Mouse (Mus musculus) intestine, embryonic 15.5 days (tissue): ENCODE results near the gene Spryd3. TPM values are rescaled to one million over a fixed set of nuclear protein-coding genes. Genes with fewer than 3 reads are reported as not detected.
"Not testable (repeated sequence)": the region's sequence is repeated elsewhere in the genome, so short reads cannot be mapped to it uniquely, and the experiment has no call there.

Source experiments
- ATAC-seq: fragments of 200-750 bp; cut with Nextera tagmentation; 2 replicates; pipeline ENCODE4 v1.8.0; 2017; ENCODE audit warnings: moderate TSS enrichment, moderate library complexity
- H3K27ac ChIP-seq: fragments of 300-500 bp; sonication (generic); 2 replicates; pipeline ENCODE4 v1.5.1; 2015; ENCODE audit warnings: mild to moderate bottlenecking, inconsistent platforms
- H3K27me3 ChIP-seq: fragments of 300-500 bp; sonication (generic); replicated peaks from 2 replicates; pipeline ENCODE4 v1.6.1; 2015; ENCODE audit warnings: inconsistent platforms
- H3K36me3 ChIP-seq: fragments of 300-500 bp; sonication (generic); 2 replicates; pipeline ENCODE4 v1.6.1; 2015; ENCODE audit warnings: inconsistent platforms
- H3K4me1 ChIP-seq: fragments of 300-500 bp; sonication (generic); replicated peaks from 2 replicates; pipeline ENCODE4 v1.6.1; 2015; ENCODE audit warnings: inconsistent platforms
- H3K4me2 ChIP-seq: fragments of 300-500 bp; sonication (generic); replicated peaks from 2 replicates; pipeline ENCODE4 v1.6.1; 2015; ENCODE audit warnings: mild to moderate bottlenecking, inconsistent platforms
- H3K4me3 ChIP-seq: fragments of 300-500 bp; sonication (generic); replicated peaks from 2 replicates; pipeline ENCODE4 v1.5.1; 2015; ENCODE audit warnings: inconsistent platforms
- H3K9ac ChIP-seq: fragments of 300-500 bp; sonication (generic); 2 replicates; pipeline ENCODE4 v1.6.1; 2015; ENCODE audit warnings: inconsistent platforms
- H3K9me3 ChIP-seq: fragments of 300-500 bp; sonication (generic); 2 replicates; pipeline ENCODE4 v1.6.1; 2016; ENCODE audit warnings: inconsistent platforms
- WGBS: fragments of 180-500 bp; shearing (Covaris S2); methylation state at CpG from one replicate; pipeline ENCODE4 v1.1.7; 2015; 5-methylcytosine and 5-hydroxymethylcytosine counted together
- polyA plus RNA-seq: library from polyadenylated mRNA; unstranded; fragments of >200 nt; fragmentation: Nextera tagmentation; extraction: Ambion mirVana; gene quantifications from 2 replicates; pipeline ENCODE4 v1.2.1, GENCODE M21; 2015

Gene Spryd3
- polyA plus RNA-seq, 1 experiment from 2014 or later: 20.7 TPM

DNA sequence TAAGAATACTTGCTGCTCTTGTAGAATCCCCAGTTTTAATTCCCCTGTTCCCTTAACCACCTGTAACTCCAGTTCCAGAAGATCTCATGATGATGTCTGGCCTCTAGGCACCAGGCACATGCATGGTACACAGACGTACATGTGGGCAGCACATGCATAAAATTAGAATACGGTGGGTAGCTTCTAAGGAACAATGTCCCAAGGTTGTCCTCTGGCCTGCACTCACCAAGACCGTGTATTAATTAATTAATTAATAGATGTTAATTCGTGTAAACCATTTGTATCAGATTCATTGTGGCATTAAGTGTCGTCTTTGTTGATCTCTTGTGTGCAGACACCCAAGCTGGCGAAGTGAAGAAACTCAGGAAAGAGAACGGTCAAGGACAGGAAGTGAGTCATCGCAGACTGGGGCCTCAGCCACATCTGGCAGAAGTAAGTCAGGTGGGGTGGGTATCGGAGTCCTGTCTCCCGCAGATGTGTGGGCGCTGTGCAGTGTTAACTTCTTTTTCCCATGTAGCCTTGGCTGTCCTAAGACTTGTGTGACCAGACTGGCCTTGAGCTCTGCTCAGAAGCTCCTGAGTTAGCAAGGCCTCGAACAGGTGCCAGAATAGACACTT is 44.9 kb downstream of the Spryd3 start:
- H3K9ac ChIP-seq: no peak overlapping the region

GRCm38 (mm10) chr15:102089914-102090585 is 46.0 kb downstream of the Spryd3 start:
- no peaks in the 10 kb centered on the region for H3K9me3 ChIP-seq
- no peak for ATAC-seq
- 80% methylated on average over 12 of the region's 12 CpGs for WGBS
- no peaks in the 10 kb centered on the region for H3K4me1 ChIP-seq
- no peak overlapping the region for H3K27ac ChIP-seq
- no peak overlapping the region for H3K4me2 ChIP-seq
- H3K27me3 ChIP-seq: no peaks in the 10 kb centered on the region
- H3K4me3 ChIP-seq: no peak overlapping the region
- H3K36me3 ChIP-seq: peaks cover 81% of the 10 kb centered on the region
- no peak overlapping the region for H3K9ac ChIP-seq

More for the DNA sequence above, 44.9 kb downstream of the Spryd3 start:
- H3K4me1 ChIP-seq: no peaks in the 10 kb centered on the region
- no peaks in the 10 kb centered on the region for H3K9me3 ChIP-seq
- 72% methylated on average over 12 of the region's 12 CpGs for WGBS
- no peaks in the 10 kb centered on the region for H3K27me3 ChIP-seq
- H3K36me3 ChIP-seq: peaks cover 87% of the 10 kb centered on the region
- no peak overlapping the region for H3K4me3 ChIP-seq
- H3K27ac ChIP-seq: no peak overlapping the region
- no peak overlapping the region for H3K4me2 ChIP-seq
- no peak for ATAC-seq

DNA sequence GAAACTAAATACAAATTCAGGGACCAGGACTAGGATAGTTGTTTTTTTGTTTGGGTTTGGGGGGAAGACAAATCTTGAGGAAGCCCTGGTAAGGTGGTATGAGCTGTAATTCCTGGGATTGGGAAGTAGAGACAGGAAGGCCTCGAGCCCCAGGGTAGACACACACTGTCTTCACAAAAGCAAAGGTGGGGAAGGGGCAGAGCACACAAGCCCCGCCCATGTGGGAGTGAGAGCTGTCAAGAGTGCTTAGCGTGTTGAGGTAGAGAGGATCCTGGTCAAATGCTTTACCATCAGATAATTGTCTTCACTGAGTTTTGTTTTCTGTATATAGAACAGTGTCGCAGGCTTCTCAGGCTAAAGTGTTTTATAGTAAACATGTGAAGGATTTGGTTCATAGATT is 53.0 kb downstream of the Spryd3 start:
- Histone ChIP-seq H3K27me3 (no peaks in the 10 kb centered on the region), H3K9ac (no peak overlapping the region), H3K36me3 (peaks cover 31% of the 10 kb centered on the region), H3K4me2 (no peak overlapping the region), H3K27ac (no peak overlapping the region), H3K4me1 (no peaks in the 10 kb centered on the region), H3K4me3 (no peak overlapping the region), H3K9me3 (no peaks in the 10 kb centered on the region)
- ATAC-seq: no peak
- 71% methylated on average over 4 of the region's 4 CpGs for WGBS

- H3K4me1 ChIP-seq: no peaks in the 10 kb centered on the region
- no peak overlapping the region for H3K4me2 ChIP-seq
- peaks cover 25% of the 10 kb centered on the region for H3K36me3 ChIP-seq
- H3K9me3 ChIP-seq: no peaks in the 10 kb centered on the region
- H3K27ac ChIP-seq: no peak overlapping the region
- ATAC-seq: no peak
- H3K4me3 ChIP-seq: no peak overlapping the region
- H3K9ac ChIP-seq: no peak overlapping the region
- no peaks in the 10 kb centered on the region for H3K27me3 ChIP-seq
- WGBS: 76% methylated on average over 4 of the region's 4 CpGs
Observed at GRCm38 (mm10) chr15:102082148-102082547, 53.9 kb downstream of the Spryd3 start.

DNA sequence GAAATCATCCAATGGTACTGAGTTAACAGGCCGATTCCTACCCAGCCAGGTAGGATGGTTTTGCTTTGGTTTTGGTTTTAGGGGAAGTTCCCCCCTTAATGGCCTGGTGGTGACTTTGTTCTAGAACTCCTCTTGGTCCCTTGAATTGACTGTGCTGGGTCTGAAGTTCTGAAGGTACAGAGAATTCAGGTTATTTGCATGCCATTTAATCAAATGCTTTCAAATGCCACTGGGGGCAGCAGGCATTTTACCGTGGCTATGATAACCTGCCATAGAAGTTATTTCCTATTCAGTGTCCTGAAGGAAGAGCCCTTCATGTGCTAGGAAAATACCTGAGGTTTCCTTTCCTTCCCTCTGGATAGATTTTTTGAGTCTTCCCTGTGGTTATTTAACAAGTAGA is 55.6 kb downstream of the Spryd3 start:
- no peaks in the 10 kb centered on the region for H3K4me1 ChIP-seq
- H3K9ac ChIP-seq: 0 out of 2 replicates have a peak overlapping the region, but pooled peaks have one; percentile 2
- no peak overlapping the region for H3K4me2 ChIP-seq
- no peak for ATAC-seq
- no peaks in the 10 kb centered on the region for H3K27me3 ChIP-seq
- 63% methylated on average over 2 of the region's 2 CpGs for WGBS
- H3K4me3 ChIP-seq: no peak overlapping the region
- no peak overlapping the region for H3K27ac ChIP-seq
- no peaks in the 10 kb centered on the region for H3K9me3 ChIP-seq
- peaks cover 12% of the 10 kb centered on the region for H3K36me3 ChIP-seq

GRCm38 (mm10) chr15:102079924-102080323 is 56.1 kb downstream of the Spryd3 start:
- ATAC-seq: not testable (repeated sequence)
- 78% methylated on average over 8 of the region's 8 CpGs for WGBS
- H3K36me3 ChIP-seq: peaks cover 12% of the 10 kb centered on the region

GRCm38 (mm10) chr15:102079221-102079620 is 56.8 kb downstream of the Spryd3 start:
- no peak for ATAC-seq
- no peaks in the 10 kb centered on the region for H3K4me1 ChIP-seq
- no peak overlapping the region for H3K27ac ChIP-seq
- peaks cover 6% of the 10 kb centered on the region; the same call in 1 of the 2 replicates for H3K36me3 ChIP-seq
- no peak overlapping the region for H3K4me2 ChIP-seq
- WGBS: 63% methylated on average over 4 of the region's 4 CpGs
- no peak overlapping the region for H3K9ac ChIP-seq
- no peaks in the 10 kb centered on the region for H3K9me3 ChIP-seq
- H3K27me3 ChIP-seq: no peaks in the 10 kb centered on the region
- no peak overlapping the region for H3K4me3 ChIP-seq

More at GRCm38 (mm10) chr15:102079924-102080323, 56.1 kb downstream of the Spryd3 start:
- not testable (repeated sequence) for H3K4me1 ChIP-seq, H3K9me3 ChIP-seq, H3K4me3 ChIP-seq, H3K27ac ChIP-seq, H3K27me3 ChIP-seq, H3K4me2 ChIP-seq, H3K9ac ChIP-seq

DNA sequence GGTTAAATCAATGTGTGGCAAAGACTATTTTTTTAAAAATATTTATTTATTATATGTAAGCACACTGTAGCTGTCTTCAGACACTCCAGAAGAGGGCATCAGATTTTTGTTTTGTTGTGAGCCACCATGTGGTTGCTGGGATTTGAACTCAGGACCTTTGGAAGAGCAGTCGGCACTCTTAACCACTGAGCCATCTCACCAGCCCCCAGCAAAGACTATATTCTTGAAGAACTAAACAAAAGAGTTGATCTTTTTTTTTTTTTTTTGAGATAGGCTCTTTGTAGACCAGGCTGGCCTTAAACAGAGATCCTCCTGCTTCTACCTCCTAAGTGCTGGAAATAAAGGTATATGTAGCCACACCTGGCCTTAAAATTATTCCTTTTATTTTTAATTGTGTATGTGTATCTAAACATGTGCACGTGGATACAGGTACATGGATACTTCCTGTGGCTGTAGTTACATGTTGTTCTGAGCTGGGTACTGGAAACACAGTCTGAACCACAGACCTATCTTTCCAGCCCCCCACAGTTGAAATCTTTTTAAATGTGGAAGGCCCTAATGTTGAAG is 58.8 kb downstream of the Spryd3 start:
- no peak overlapping the region for H3K4me3 ChIP-seq
- no peak overlapping the region for H3K9ac ChIP-seq
- no peaks in the 10 kb centered on the region for H3K36me3 ChIP-seq
- H3K9me3 ChIP-seq: no peaks in the 10 kb centered on the region
- H3K27ac ChIP-seq: no peak overlapping the region
- H3K4me2 ChIP-seq: no peak overlapping the region
- ATAC-seq: no peak
- H3K4me1 ChIP-seq: no peaks in the 10 kb centered on the region
- WGBS: 94% methylated on average over 2 of the region's 2 CpGs
- no peaks in the 10 kb centered on the region for H3K27me3 ChIP-seq

- H3K9ac ChIP-seq: peak overlapping the region; percentile 92
- no peak for ATAC-seq
- no peaks in the 10 kb centered on the region for H3K9me3 ChIP-seq
- WGBS: 7% methylated on average over 11 of the region's 11 CpGs
- H3K4me2 ChIP-seq: peak overlapping the region; percentile 61
- H3K4me1 ChIP-seq: no peaks in the 10 kb centered on the region
- H3K4me3 ChIP-seq: peak overlapping the region; percentile 81
- no peaks in the 10 kb centered on the region for H3K27me3 ChIP-seq
- no peaks in the 10 kb centered on the region for H3K36me3 ChIP-seq
- peak overlapping the region; percentile 94; the same call in 1 of the 2 replicates for H3K27ac ChIP-seq
Observed at GRCm38 (mm10) chr15:102074876-102075585, 61.0 kb downstream of the Spryd3 start.

- H3K4me3 ChIP-seq: peak overlapping the region; percentile 81
- H3K9ac ChIP-seq: peak overlapping the region; percentile 92
- peak overlapping the region; percentile 94 for H3K27ac ChIP-seq
- no peaks in the 10 kb centered on the region for H3K27me3 ChIP-seq
- under 1% methylated on average over 57 of the region's 57 CpGs for WGBS
- H3K4me1 ChIP-seq: no peaks in the 10 kb centered on the region
- no peaks in the 10 kb centered on the region for H3K36me3 ChIP-seq
- peak; percentile 64 for ATAC-seq
- H3K9me3 ChIP-seq: no peaks in the 10 kb centered on the region
- H3K4me2 ChIP-seq: peak overlapping the region; percentile 61
Observed at GRCm38 (mm10) chr15:102074070-102074731, 61.8 kb downstream of the Spryd3 start.

GRCm38 (mm10) chr15:102073559-102074069 is 62.4 kb downstream of the Spryd3 start, which contains the start of gene Eif4b:
Eif4b (plus strand) TSS chr15:102073773.
- Histone ChIP-seq H3K4me2 (peak within 1 kb of the TSS; percentile 61), H3K27me3 (no peaks in the 10 kb centered on the region), H3K36me3 (no peaks in the 10 kb centered on the region), H3K4me1 (no peaks in the 10 kb centered on the region), H3K27ac (peak within 1 kb of the TSS; percentile 94), H3K9me3 (no peaks in the 10 kb centered on the region), H3K9ac (peak within 1 kb of the TSS; percentile 92), H3K4me3 (peak within 1 kb of the TSS; percentile 81)
- under 1% methylated on average over 58 of the region's 58 CpGs for WGBS
- peak; percentile 94 for ATAC-seq
